Mouse (Mus musculus): ENCODE results near the gene Timm17b.
A peak's percentile ranks its signal among the peaks of the same experiment; 100 is the strongest.

The Timm17b gene

GRCm38 (mm10) chrX:7922032-7922431, 22.9 kb downstream of the Timm17b start:
- DNase-seq, result no peak

- no peak for DNase-seq
Measured at GRCm38 (mm10) chrX:7926266-7926665, 27.1 kb downstream of the Timm17b start.

GRCm38 (mm10) chrX:7927116-7927515, 28.0 kb downstream of the Timm17b start:
- no peak for DNase-seq

- no peak for DNase-seq
Measured at GRCm38 (mm10) chrX:7928270-7928790, 29.2 kb downstream of the Timm17b start, which contains the start of gene Eras. Gene Eras, minus strand, starts transcription at chrX:7928607.

- no peak for DNase-seq
Measured at GRCm38 (mm10) chrX:7936874-7937273, 37.7 kb downstream of the Timm17b start.

GRCm38 (mm10) chrX:7937667-7938066, 38.5 kb downstream of the Timm17b start:
- DNase-seq, result no peak

- DNase-seq, result no peak
Measured at GRCm38 (mm10) chrX:7945618-7946017, 46.5 kb downstream of the Timm17b start.

GRCm38 (mm10) chrX:7947108-7947899, 48.1 kb downstream of the Timm17b start, which contains the start of gene Hdac6:
Gene Hdac6, minus strand, starts transcription at chrX:7947889.
- no peak for DNase-seq

- DNase-seq, result peak; percentile 91
Measured at GRCm38 (mm10) chrX:7947900-7948492, 48.8 kb downstream of the Timm17b start.

GRCm38 (mm10) chrX:7950091-7950490, 50.9 kb downstream of the Timm17b start:
- no peak for DNase-seq

Measured in right cerebral cortex, postnatal 25 days (tissue).